Mouse (Mus musculus) hindbrain, postnatal 0 days (tissue): Measurements from ENCODE around the gene Tmem178b. TPM values are rescaled to one million over a fixed set of nuclear protein-coding genes. Genes with fewer than 3 reads are reported as not detected.

Source experiments
- ATAC-seq: fragments of 200-750 bp; cut with Nextera tagmentation; 2 replicates; pipeline ENCODE4 v1.8.0; 2017; ENCODE audit warnings: mild to moderate bottlenecking, moderate TSS enrichment, moderate library complexity
- DNase-seq: peaks from one replicate; pipeline ENCODE4 v3.0.0-alpha.2; 2015; ENCODE audit warnings: low spot score
- H3K27ac ChIP-seq: fragments of 300-500 bp; sonication (generic); 2 replicates; pipeline ENCODE4 v1.5.1; 2014; ENCODE audit warnings: mild to moderate bottlenecking
- H3K27me3 ChIP-seq: fragments of 300-500 bp; sonication (generic); 2 replicates; pipeline ENCODE4 v1.6.1; 2014; ENCODE audit warnings: low read length, mixed read lengths; ENCODE audit not compliant: insufficient read depth
- H3K36me3 ChIP-seq: fragments of 300-500 bp; sonication (generic); 2 replicates; pipeline ENCODE4 v1.6.1; 2014; ENCODE audit warnings: low read length, mixed read lengths; ENCODE audit not compliant: insufficient read depth
- H3K4me1 ChIP-seq: fragments of 300-500 bp; sonication (generic); 2 replicates; pipeline ENCODE4 v1.6.1; 2014; ENCODE audit warnings: antibody characterized with exemption, low read length, mixed read lengths; ENCODE audit not compliant: insufficient read depth
- H3K4me2 ChIP-seq: fragments of 300-500 bp; sonication (generic); 2 replicates; pipeline ENCODE4 v1.6.1; 2014; ENCODE audit warnings: low read depth, mild to moderate bottlenecking, low read length, moderate library complexity, mixed read lengths
- H3K4me3 ChIP-seq: fragments of 300-500 bp; sonication (generic); 2 replicates; pipeline ENCODE4 v1.5.1; 2014; ENCODE audit warnings: low read length
- H3K9ac ChIP-seq: fragments of 300-500 bp; sonication (generic); replicated peaks from 2 replicates; pipeline ENCODE4 v1.6.1; 2014; ENCODE audit warnings: mild to moderate bottlenecking, low read length, moderate library complexity, mixed read lengths
- H3K9me3 ChIP-seq: fragments of 300-500 bp; sonication (generic); 2 replicates; pipeline ENCODE4 v1.6.1; 2016; ENCODE audit warnings: low read length, mixed read lengths
- CTCF ChIP-seq: IDR thresholded peaks from 2 replicates; pipeline ENCODE4 v1.5.1; 2016; ENCODE audit warnings: antibody characterized with exemption, control low read depth, low read depth
- WGBS: fragments of 180-500 bp; shearing (Covaris S2); extraction: QIAGEN DNeasy Blood & Tissue Kit; methylation state at CpG from one replicate; pipeline ENCODE4 v1.1.7; 2014; 5-methylcytosine and 5-hydroxymethylcytosine counted together
- polyA plus RNA-seq: library from polyadenylated mRNA; unstranded; fragments of >200 nt; fragmentation: Nextera tagmentation; extraction: Ambion mirVana; gene quantifications from 2 replicates; pipeline ENCODE4 v1.2.1, GENCODE M21; 2015
- total RNA-seq: library from RNA; depleted of rRNA; stranded (reverse); fragments of >200 nt; gene quantifications from 2 replicates; pipeline ENCODE4 v1.2.3, GENCODE M21; 2014

The Tmem178b gene
- total and polyA plus RNA-seq, 2 experiments from 2014 or later, result 31.4 to 146 TPM

DNA sequence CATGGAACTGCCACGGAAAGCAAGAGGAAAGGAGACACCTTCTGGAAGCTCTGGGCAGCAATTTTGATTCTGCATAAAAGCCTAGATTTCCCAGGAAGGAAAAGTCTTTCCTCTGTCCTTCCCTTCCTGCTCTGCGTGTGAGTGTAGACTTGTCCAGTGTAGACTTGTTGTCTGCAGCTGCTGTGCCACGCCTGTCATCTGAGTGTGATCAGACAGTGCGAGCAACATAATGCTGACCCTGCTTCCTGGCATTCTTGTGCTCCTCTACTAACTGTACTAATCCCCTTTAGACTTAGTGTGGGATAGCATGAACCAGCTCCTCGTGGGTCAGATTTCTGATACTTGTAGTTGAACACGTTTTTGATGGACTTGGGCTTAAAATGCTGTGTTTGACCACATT lies 262.6 kb downstream of the Tmem178b start:
- Histone ChIP-seq H3K27me3 (no peaks in the 10 kb centered on the region), H3K9ac (no peak overlapping the region), H3K4me3 (no peak overlapping the region), H3K36me3 (no peaks in the 10 kb centered on the region), H3K4me1 (peaks cover 4% of the 10 kb centered on the region; the same call in 1 of the 2 replicates), H3K4me2 (no peak overlapping the region), H3K27ac (no peak overlapping the region), H3K9me3 (no peaks in the 10 kb centered on the region)
- ATAC-seq (no peak), DNase-seq (no peak)
- peak; percentile 14 for TF ChIP-seq CTCF
- 76% methylated on average over 6 of the region's 6 CpGs for WGBS

DNA sequence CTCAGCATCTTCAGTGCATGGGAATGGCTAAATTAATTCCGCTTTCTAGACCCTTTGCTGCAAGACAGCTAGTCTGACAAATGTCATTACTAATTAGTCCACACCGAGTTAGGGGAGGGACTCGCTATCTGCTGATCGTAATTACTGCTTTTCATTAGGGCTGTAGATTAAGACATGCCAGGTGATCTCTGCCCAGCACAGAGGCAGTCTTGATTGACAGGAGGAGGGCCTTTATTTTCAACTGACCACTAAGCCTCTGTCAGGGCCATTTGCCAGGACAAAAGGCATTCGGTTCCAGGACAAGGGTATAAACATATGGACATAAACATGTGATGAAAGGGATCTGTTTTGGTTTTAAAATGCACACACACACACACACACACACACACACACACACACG lies 264.3 kb downstream of the Tmem178b start:
- WGBS, result 31% methylated on average over 6 of the region's 6 CpGs

DNA sequence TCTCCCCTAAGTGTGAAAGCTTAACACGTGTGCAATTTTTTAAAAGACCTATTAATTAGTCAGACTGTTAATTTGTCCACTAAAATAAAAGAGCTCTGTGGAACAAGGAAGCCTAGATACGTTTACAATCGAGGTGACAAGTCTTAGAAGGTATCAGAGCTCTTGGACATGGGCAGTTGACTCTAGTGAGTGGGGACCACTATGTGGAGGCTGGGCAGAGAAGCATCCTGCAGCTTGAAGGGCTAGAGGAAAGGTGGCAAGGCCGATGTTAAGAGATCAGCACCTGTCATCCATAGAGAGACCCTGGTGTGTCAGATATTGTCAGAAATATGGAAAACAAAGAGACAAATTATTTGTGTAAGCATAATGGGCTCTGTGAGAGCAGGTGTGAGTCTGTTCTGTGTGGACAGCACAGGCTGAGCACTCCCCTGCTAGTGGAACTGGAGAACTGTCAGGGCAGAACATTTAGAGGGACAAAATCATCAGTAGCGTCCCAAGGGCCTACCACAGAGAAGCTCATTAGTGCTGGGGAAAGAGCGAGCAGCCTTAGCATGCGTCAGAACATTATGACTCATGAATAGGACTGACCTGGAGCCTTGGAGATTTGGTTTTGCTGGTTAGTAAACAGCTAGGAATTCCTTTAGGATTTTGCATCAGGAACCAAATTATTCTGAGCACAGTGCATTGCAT lies 264.9 kb downstream of the Tmem178b start:
- WGBS, result 45% methylated on average over 7 of the region's 7 CpGs
- no peaks in the 10 kb centered on the region for H3K9me3 ChIP-seq
- peaks cover 9% of the 10 kb centered on the region; the same call in 1 of the 2 replicates for H3K4me1 ChIP-seq
- no peak overlapping the region for H3K9ac ChIP-seq
- TF ChIP-seq CTCF, result no peak
- no peak overlapping the region for H3K4me2 ChIP-seq
- no peaks in the 10 kb centered on the region for H3K36me3 ChIP-seq
- H3K4me3 ChIP-seq, result no peak overlapping the region
- peak overlapping the region; percentile 11; the same call in 1 of the 2 replicates for H3K27ac ChIP-seq
- ATAC-seq, result peak; percentile 61; the same call in 1 of the 2 replicates
- H3K27me3 ChIP-seq, result no peaks in the 10 kb centered on the region
- peak; percentile 40 for DNase-seq

More for the DNA sequence above, 264.3 kb downstream of the Tmem178b start:
- 0 out of 2 replicates have a peak, but pooled peaks cover 4% of the 10 kb centered on the region for H3K4me1 ChIP-seq
- DNase-seq, result no peak
- no peaks in the 10 kb centered on the region for H3K36me3 ChIP-seq
- peak; percentile 50; the same call in 1 of the 2 replicates for ATAC-seq
- no peaks in the 10 kb centered on the region for H3K27me3 ChIP-seq
- no peak overlapping the region for H3K4me3 ChIP-seq
- TF ChIP-seq CTCF, result no peak
- no peak overlapping the region for H3K27ac ChIP-seq
- H3K4me2 ChIP-seq, result no peak overlapping the region
- H3K9ac ChIP-seq, result no peak overlapping the region
- H3K9me3 ChIP-seq, result no peaks in the 10 kb centered on the region

- WGBS, result 22% methylated on average over 5 of the region's 5 CpGs
- H3K9ac ChIP-seq, result no peak overlapping the region
- no peaks in the 10 kb centered on the region for H3K9me3 ChIP-seq
- H3K4me2 ChIP-seq, result no peak overlapping the region
- TF ChIP-seq CTCF, result no peak
- no peak overlapping the region for H3K4me3 ChIP-seq
- DNase-seq (peak; percentile 44), ATAC-seq (peak; percentile 53; the same call in 1 of the 2 replicates)
- H3K27me3 ChIP-seq, result no peaks in the 10 kb centered on the region
- no peaks in the 10 kb centered on the region for H3K36me3 ChIP-seq
- peaks cover 12% of the 10 kb centered on the region; the same call in 1 of the 2 replicates for H3K4me1 ChIP-seq
- no peak overlapping the region for H3K27ac ChIP-seq
Observed at GRCm38 (mm10) chr6:40142582-40142981, 269.5 kb downstream of the Tmem178b start.

DNA sequence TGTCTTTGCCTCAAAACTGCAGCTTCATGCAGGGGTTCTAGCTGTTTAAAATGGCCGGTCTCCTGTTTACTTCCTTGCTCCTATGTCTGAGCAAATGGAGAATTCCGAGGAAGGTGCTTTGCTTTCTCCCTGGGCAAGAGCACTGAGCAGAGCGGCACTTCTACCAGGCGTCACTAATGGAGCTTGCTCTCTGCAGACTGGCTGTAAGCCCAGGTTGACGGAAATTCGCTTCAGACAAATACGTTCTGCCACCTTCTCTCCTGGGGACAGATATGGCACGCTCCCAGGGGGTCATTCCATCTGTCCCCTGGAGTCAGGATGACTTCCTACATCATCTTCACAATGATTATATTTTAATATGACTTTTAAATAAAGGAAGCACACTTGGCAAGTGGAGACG lies 271.3 kb downstream of the Tmem178b start:
- H3K27ac ChIP-seq, result no peak overlapping the region
- H3K27me3 ChIP-seq, result no peaks in the 10 kb centered on the region
- no peaks in the 10 kb centered on the region for H3K36me3 ChIP-seq
- DNase-seq (peak; percentile 64), ATAC-seq (peak; percentile 38; the same call in 1 of the 2 replicates)
- no peak overlapping the region for H3K9ac ChIP-seq
- H3K9me3 ChIP-seq, result no peaks in the 10 kb centered on the region
- WGBS, result 48% methylated on average over 9 of the region's 9 CpGs
- no peak overlapping the region for H3K4me2 ChIP-seq
- no peak overlapping the region for H3K4me3 ChIP-seq
- H3K4me1 ChIP-seq, result peaks cover 8% of the 10 kb centered on the region; the same call in 1 of the 2 replicates
- no peak; the same call in 1 of the 2 replicates for TF ChIP-seq CTCF

- no peak for DNase-seq
- H3K4me3 ChIP-seq, result no peak overlapping the region
- H3K9me3 ChIP-seq, result no peaks in the 10 kb centered on the region
- peaks cover 8% of the 10 kb centered on the region; the same call in 1 of the 2 replicates for H3K4me1 ChIP-seq
- H3K27ac ChIP-seq, result no peak overlapping the region
- ATAC-seq, result no peak
- 87% methylated on average over 3 of the region's 3 CpGs for WGBS
- H3K9ac ChIP-seq, result no peak overlapping the region
- no peak overlapping the region for H3K4me2 ChIP-seq
- no peaks in the 10 kb centered on the region for H3K27me3 ChIP-seq
- no peaks in the 10 kb centered on the region for H3K36me3 ChIP-seq
- no peak for TF ChIP-seq CTCF
Observed at GRCm38 (mm10) chr6:40145601-40146000, 272.5 kb downstream of the Tmem178b start.

- Histone ChIP-seq H3K27ac (no peak overlapping the region), H3K9ac (no peak overlapping the region), H3K27me3 (no peaks in the 10 kb centered on the region), H3K4me3 (no peak overlapping the region), H3K36me3 (no peaks in the 10 kb centered on the region), H3K4me1 (no peaks in the 10 kb centered on the region), H3K9me3 (no peaks in the 10 kb centered on the region), H3K4me2 (no peak overlapping the region)
- whole genome bisulfite sequencing, result 76% methylated on average over 8 of the region's 8 CpGs
- ATAC-seq (no peak), DNase-seq (peak; percentile 31)
- no peak for TF ChIP-seq CTCF
Observed at GRCm38 (mm10) chr6:40152241-40152640, 279.2 kb downstream of the Tmem178b start.
